Mouse (Mus musculus) cortical plate, adult 2 months (tissue): ENCODE data around the gene Gtf2ird2.

Experiments used
- CTCF ChIP-seq: fragments of 200-500 bp; IDR thresholded peaks from 2 replicates; pipeline ENCODE4 v1.5.1; 2011; ENCODE audit warnings: mild to moderate bottlenecking, control low read depth, low read length; ENCODE audit not compliant: insufficient read depth; ENCODE audit errors: extremely low read depth
- POLR2A ChIP-seq: fragments of 200-500 bp; IDR thresholded peaks from 2 replicates; pipeline ENCODE4 v1.6.1; 2011; ENCODE audit warnings: mild to moderate bottlenecking, low read length, control low read depth; ENCODE audit not compliant: insufficient read depth; ENCODE audit errors: extremely low read depth

- TF ChIP-seq CTCF (no peak), POLR2A (no peak)
These were observed 17.2 kb upstream of the Gtf2ird2 start for GRCm38 (mm10) chr5:134166642-134167041.
